Mouse (Mus musculus) neural tube, embryonic 11.5 days (tissue): ENCODE data around the gene Sco1. TPM values are rescaled to one million over a fixed set of nuclear protein-coding genes. Genes with fewer than 3 reads are reported as not detected.
A peak's percentile ranks its signal among the peaks of the same experiment; 100 is the strongest.

Experiments used
- ATAC-seq: fragments of 200-750 bp; cut with Nextera tagmentation; 2 replicates; pipeline ENCODE4 v1.8.0; 2017; ENCODE audit warnings: moderate number of reproducible peaks, mild to moderate bottlenecking, moderate TSS enrichment, moderate library complexity; ENCODE audit not compliant: insufficient read depth, low FRiP score, low TSS enrichment
- DNase-seq: peaks from one replicate; pipeline ENCODE4 v3.0.0-alpha.2; 2015; ENCODE audit warnings: low spot score
- H3K27ac ChIP-seq: fragments of 300-500 bp; sonication (generic); 2 replicates; pipeline ENCODE4 v1.5.1; 2014; ENCODE audit warnings: low read depth, mild to moderate bottlenecking, low read length
- H3K27me3 ChIP-seq: fragments of 300-500 bp; sonication (generic); 2 replicates; pipeline ENCODE4 v1.6.1; 2014; ENCODE audit warnings: mild to moderate bottlenecking, low read length, mixed read lengths; ENCODE audit not compliant: control insufficient read depth, insufficient read depth
- H3K36me3 ChIP-seq: fragments of 300-500 bp; sonication (generic); 2 replicates; pipeline ENCODE4 v1.6.1; 2014; ENCODE audit warnings: mild to moderate bottlenecking, low read length, moderate library complexity, mixed read lengths; ENCODE audit not compliant: control insufficient read depth, insufficient read depth
- H3K4me1 ChIP-seq: fragments of 300-500 bp; sonication (generic); 2 replicates; pipeline ENCODE4 v1.6.1; 2014; ENCODE audit warnings: low read length, mixed read lengths; ENCODE audit not compliant: control insufficient read depth, insufficient read depth
- H3K4me2 ChIP-seq: fragments of 300-500 bp; sonication (generic); 2 replicates; pipeline ENCODE4 v1.6.1; 2014; ENCODE audit warnings: low read depth, mild to moderate bottlenecking, moderate library complexity
- H3K4me3 ChIP-seq: fragments of 300-500 bp; sonication (generic); 2 replicates; pipeline ENCODE4 v1.5.1; 2014; ENCODE audit warnings: low read depth, low read length
- H3K9ac ChIP-seq: fragments of 300-500 bp; sonication (generic); 2 replicates; pipeline ENCODE4 v1.6.1; 2014; ENCODE audit warnings: mild to moderate bottlenecking, low read length
- H3K9me3 ChIP-seq: fragments of 300-500 bp; sonication (generic); 2 replicates; pipeline ENCODE4 v1.6.1; 2016; ENCODE audit warnings: low read length; ENCODE audit not compliant: control insufficient read depth
- WGBS: fragments of 180-500 bp; shearing (Covaris S2); extraction: QIAGEN DNeasy Blood & Tissue Kit; methylation state at CpG from one replicate; pipeline ENCODE4 v1.1.7; 2014; 5-methylcytosine and 5-hydroxymethylcytosine counted together
- polyA plus RNA-seq: library from polyadenylated mRNA; unstranded; fragments of >200 nt; fragmentation: Nextera tagmentation; extraction: Ambion mirVana; gene quantifications from 2 replicates; pipeline ENCODE4 v1.2.1, GENCODE M21; 2014

The Sco1 gene
- polyA plus RNA-seq, 1 experiment from 2014 or later: 18.6 TPM

GRCm38 (mm10) chr11:67051676-67052320, 672 bp upstream of the Sco1 start:
- Histone ChIP-seq H3K9me3 (no peaks in the 10 kb centered on the region), H3K27ac (peak overlapping the region; percentile 39; the same call in 1 of the 2 replicates), H3K4me3 (peak overlapping the region; percentile 87), H3K4me1 (peaks cover 10% of the 10 kb centered on the region; the same call in 1 of the 2 replicates), H3K36me3 (peaks cover 4% of the 10 kb centered on the region; the same call in 1 of the 2 replicates), H3K4me2 (peak overlapping the region; percentile 68), H3K27me3 (no peaks in the 10 kb centered on the region), H3K9ac (peak overlapping the region; percentile 75)
- peak; percentile 33; the same call in 1 of the 2 replicates for ATAC-seq
- WGBS: 11% methylated on average over 16 of the region's 16 CpGs
- DNase-seq: no peak

- DNase-seq (no peak), ATAC-seq (no peak)
- H3K4me1 ChIP-seq: peaks cover 10% of the 10 kb centered on the region; the same call in 1 of the 2 replicates
- H3K36me3 ChIP-seq: peaks cover 2% of the 10 kb centered on the region
- H3K27ac ChIP-seq: no peak overlapping the region
- no peaks in the 10 kb centered on the region for H3K9me3 ChIP-seq
- no peaks in the 10 kb centered on the region for H3K27me3 ChIP-seq
- no peak overlapping the region for H3K9ac ChIP-seq
- H3K4me2 ChIP-seq: no peak overlapping the region
- no peak overlapping the region for H3K4me3 ChIP-seq
- WGBS: 92% methylated on average over 8 of the region's 8 CpGs
These were observed 2.4 kb downstream of the Sco1 start for GRCm38 (mm10) chr11:67054754-67055365.

- peaks cover 5% of the 10 kb centered on the region for H3K36me3 ChIP-seq
- no peak for ATAC-seq
These were observed 8.8 kb downstream of the Sco1 start for GRCm38 (mm10) chr11:67061311-67061710.

GRCm38 (mm10) chr11:67062726-67063125, 10.3 kb downstream of the Sco1 start:
- DNase-seq (no peak), ATAC-seq (no peak)
- Histone ChIP-seq H3K4me3 (no peak overlapping the region), H3K4me1 (no peaks in the 10 kb centered on the region), H3K36me3 (peaks cover 7% of the 10 kb centered on the region; the same call in 1 of the 2 replicates), H3K27ac (no peak overlapping the region), H3K27me3 (no peaks in the 10 kb centered on the region), H3K9ac (no peak overlapping the region), H3K9me3 (no peaks in the 10 kb centered on the region), H3K4me2 (no peak overlapping the region)
- WGBS: 90% methylated on average over 3 of the region's 3 CpGs

More at GRCm38 (mm10) chr11:67061311-67061710, 8.8 kb downstream of the Sco1 start:
- DNase-seq: no peak
- 95% methylated on average over 2 of the region's 2 CpGs for WGBS
- Histone ChIP-seq H3K27me3 (no peaks in the 10 kb centered on the region), H3K4me3 (no peak overlapping the region), H3K4me1 (no peaks in the 10 kb centered on the region), H3K4me2 (no peak overlapping the region), H3K27ac (no peak overlapping the region), H3K9ac (no peak overlapping the region), H3K9me3 (no peaks in the 10 kb centered on the region)

GRCm38 (mm10) chr11:67067741-67068140, 15.3 kb downstream of the Sco1 start:
- DNase-seq: no peak
- H3K36me3 ChIP-seq: peaks cover 7% of the 10 kb centered on the region; the same call in 1 of the 2 replicates
- WGBS: 83% methylated on average over 3 of the region's 3 CpGs

GRCm38 (mm10) chr11:67072615-67073130, 20.2 kb downstream of the Sco1 start:
- H3K9me3 ChIP-seq: no peaks in the 10 kb centered on the region
- no peak overlapping the region for H3K9ac ChIP-seq
- H3K4me3 ChIP-seq: no peak overlapping the region
- H3K36me3 ChIP-seq: no peaks in the 10 kb centered on the region
- no peaks in the 10 kb centered on the region for H3K4me1 ChIP-seq
- H3K27me3 ChIP-seq: no peaks in the 10 kb centered on the region
- 79% methylated on average over 15 of the region's 15 CpGs for WGBS
- H3K4me2 ChIP-seq: no peak overlapping the region
- DNase-seq (no peak), ATAC-seq (no peak)
- H3K27ac ChIP-seq: no peak overlapping the region

More at GRCm38 (mm10) chr11:67067741-67068140, 15.3 kb downstream of the Sco1 start:
- no peaks in the 10 kb centered on the region for H3K4me1 ChIP-seq
- H3K9me3 ChIP-seq: no peaks in the 10 kb centered on the region
- no peak overlapping the region for H3K4me2 ChIP-seq
- no peak for ATAC-seq
- H3K27ac ChIP-seq: no peak overlapping the region
- H3K4me3 ChIP-seq: no peak overlapping the region
- no peaks in the 10 kb centered on the region for H3K27me3 ChIP-seq
- H3K9ac ChIP-seq: no peak overlapping the region

GRCm38 (mm10) chr11:67075036-67075435, 22.6 kb downstream of the Sco1 start:
- H3K36me3 ChIP-seq: no peaks in the 10 kb centered on the region
- 40% methylated on average over 3 of the region's 3 CpGs for WGBS
- H3K27me3 ChIP-seq: no peaks in the 10 kb centered on the region
- H3K4me1 ChIP-seq: no peaks in the 10 kb centered on the region
- H3K27ac ChIP-seq: no peak overlapping the region
- ATAC-seq (no peak), DNase-seq (no peak)
- no peak overlapping the region for H3K4me2 ChIP-seq
- H3K9me3 ChIP-seq: no peaks in the 10 kb centered on the region
- no peak overlapping the region for H3K9ac ChIP-seq
- no peak overlapping the region for H3K4me3 ChIP-seq

- H3K9me3 ChIP-seq: no peaks in the 10 kb centered on the region
- H3K4me1 ChIP-seq: no peaks in the 10 kb centered on the region
- H3K27ac ChIP-seq: no peak overlapping the region
- ATAC-seq: no peak
- H3K4me2 ChIP-seq: no peak overlapping the region
- DNase-seq: no peak
- H3K9ac ChIP-seq: no peak overlapping the region
- no peak overlapping the region for H3K4me3 ChIP-seq
- H3K27me3 ChIP-seq: no peaks in the 10 kb centered on the region
- 91% methylated on average over 5 of the region's 5 CpGs for WGBS
- no peaks in the 10 kb centered on the region for H3K36me3 ChIP-seq
These were observed 24.3 kb downstream of the Sco1 start for GRCm38 (mm10) chr11:67076781-67077180.
